In genomic region chr1:34536767-34537485, GRCm38 (mm10) we compare ENCODE assay signal across 8 mouse cellular contexts. TPM values are rescaled to one million over a fixed set of nuclear protein-coding genes. Genes with fewer than 3 reads are reported as not detected.
A peak's percentile ranks its signal among the peaks of the same experiment; 100 is the strongest.
DNase-seq lines count a peak whose midpoint lies in the region; ATAC-seq and TF ChIP-seq lines count a peak whose summit lies in the region.

No protein-coding gene starts in this region.

- H3K36me3 ChIP-seq in forebrain, embryonic 13.5 days (ENCODE audit: poor library complexity, severe bottlenecking): no peaks in the 10 kb centered on the region
- no peaks in the 10 kb centered on the region for H3K36me3 ChIP-seq in kidney, embryonic 16.5 days (ENCODE audit: insufficient read depth, low read length)
- no peaks in the 10 kb centered on the region for H3K36me3 ChIP-seq in midbrain, embryonic 13.5 days

- H3K9ac ChIP-seq in forebrain, embryonic 13.5 days: no peak overlapping the region
- H3K9ac ChIP-seq in kidney, embryonic 16.5 days (replicated peaks; ENCODE audit: low read length): no peak overlapping the region
- no peak overlapping the region for H3K9ac ChIP-seq in midbrain, embryonic 13.5 days (replicated peaks)

- H3K27me3 ChIP-seq in forebrain, embryonic 13.5 days: peaks cover 41% of the 10 kb centered on the region
- H3K27me3 ChIP-seq in kidney, embryonic 16.5 days (ENCODE audit: insufficient read depth, low read length): peaks cover 29% of the 10 kb centered on the region
- H3K27me3 ChIP-seq in midbrain, embryonic 13.5 days: peaks cover 36% of the 10 kb centered on the region

- ATAC-seq in forebrain, embryonic 13.5 days: 0 out of 2 replicates have a peak, but pooled peaks have one; percentile 24
- peak; percentile 78 for ATAC-seq in kidney, embryonic 16.5 days (ENCODE audit: low FRiP score, low TSS enrichment)
- peak; percentile 58 for ATAC-seq in midbrain, embryonic 13.5 days

- H3K27ac ChIP-seq in forebrain, embryonic 13.5 days: no peak overlapping the region
- no peak overlapping the region for H3K27ac ChIP-seq in kidney, embryonic 16.5 days (ENCODE audit: low read length)
- no peak overlapping the region for H3K27ac ChIP-seq in midbrain, embryonic 13.5 days
- no peak overlapping the region for H3K27ac ChIP-seq in left cerebral cortex, adult 2 months

- peak; percentile 7 for DNase-seq in ovary, postnatal 36 days (ENCODE audit: low spot score)
- DNase-seq in ovary, postnatal 10 days (ENCODE audit: low spot score): no peak
- DNase-seq in left cerebral cortex, adult 2 months (ENCODE audit: extremely low spot score in 1 of 2, low spot score in 2 of 2): no peak
- no peak for DNase-seq in gastrocnemius, postnatal 10 days
- DNase-seq in left cerebral cortex, postnatal 36 days (ENCODE audit: low spot score in 2 of 2): no peak

- TF ChIP-seq CTCF in left cerebral cortex, adult 2 months (IDR thresholded peaks at IDR 0.05): no peak

- H3K9me3 ChIP-seq in forebrain, embryonic 13.5 days (replicated peaks): no peaks in the 10 kb centered on the region
- no peaks in the 10 kb centered on the region for H3K9me3 ChIP-seq in kidney, embryonic 16.5 days (ENCODE audit: low read length)
- H3K9me3 ChIP-seq in midbrain, embryonic 13.5 days: no peaks in the 10 kb centered on the region

- peak overlapping the region; percentile 36 for H3K4me2 ChIP-seq in forebrain, embryonic 13.5 days
- H3K4me2 ChIP-seq in kidney, embryonic 16.5 days (replicated peaks; ENCODE audit: low read depth, low read length): peak overlapping the region; percentile 42
- H3K4me2 ChIP-seq in midbrain, embryonic 13.5 days (replicated peaks): peak overlapping the region; percentile 42

- intact Hi-C loops in left cerebral cortex, adult 2 months (cut with DNase I): no loop called here
- intact Hi-C loops in left cerebral cortex, postnatal 36 days (cut with DNase I): no loop called here

- 4% methylated on average over 16 of the region's 16 CpGs for WGBS in forebrain, embryonic 13.5 days
- WGBS in kidney, embryonic 16.5 days: 2% methylated on average over 16 of the region's 16 CpGs
- 2% methylated on average over 16 of the region's 16 CpGs for WGBS in midbrain, embryonic 13.5 days

- peaks cover 9% of the 10 kb centered on the region for H3K4me1 ChIP-seq in forebrain, embryonic 13.5 days
- peaks cover 7% of the 10 kb centered on the region; the same call in 1 of the 2 replicates for H3K4me1 ChIP-seq in kidney, embryonic 16.5 days (ENCODE audit: insufficient read depth, low read length)
- H3K4me1 ChIP-seq in midbrain, embryonic 13.5 days (replicated peaks): peaks cover 12% of the 10 kb centered on the region

- H3K4me3 ChIP-seq in forebrain, embryonic 13.5 days: peak overlapping the region; percentile 17
- H3K4me3 ChIP-seq in kidney, embryonic 16.5 days (ENCODE audit: low read length): peak overlapping the region; percentile 26
- H3K4me3 ChIP-seq in midbrain, embryonic 13.5 days (replicated peaks): peak overlapping the region; percentile 19
- H3K4me3 ChIP-seq in left cerebral cortex, adult 2 months: no peak overlapping the region

RNA-seq across cellular contexts. Expression of gene Cfc1, which starts 1.5 kb away (rescaled TPM):
- not detected in 2 replicates for polyA plus RNA-seq in forebrain, embryonic 13.5 days (2015; fragmentation: Nextera tagmentation; extraction: Ambion mirVana)
- 0.15 TPM in 1 of 2 replicates, not detected in the other for polyA plus RNA-seq in kidney, embryonic 16.5 days (2015; fragmentation: Nextera tagmentation; extraction: Ambion mirVana)
- not detected in 2 replicates for polyA plus RNA-seq in midbrain, embryonic 13.5 days (2015; fragmentation: Nextera tagmentation; extraction: Ambion mirVana)
- total RNA-seq in left cerebral cortex, adult 2 months (2021): not detected
- total RNA-seq in gastrocnemius, postnatal 10 days (2021): not detected
- total RNA-seq in left cerebral cortex, postnatal 36 days (2021): not detected

RNA-seq across cellular contexts. Expression of gene Prss40, which starts 23.8 kb away (rescaled TPM):
- polyA plus RNA-seq in forebrain, embryonic 13.5 days (2015; fragmentation: Nextera tagmentation; extraction: Ambion mirVana): not detected in 2 replicates
- not detected in 2 replicates for polyA plus RNA-seq in kidney, embryonic 16.5 days (2015; fragmentation: Nextera tagmentation; extraction: Ambion mirVana)
- polyA plus RNA-seq in midbrain, embryonic 13.5 days (2015; fragmentation: Nextera tagmentation; extraction: Ambion mirVana): not detected in 2 replicates
- not detected for total RNA-seq in left cerebral cortex, adult 2 months (2021)
- not detected for total RNA-seq in gastrocnemius, postnatal 10 days (2021)
- total RNA-seq in left cerebral cortex, postnatal 36 days (2021): not detected

RNA-seq across cellular contexts. Expression of gene Prss39, which starts 38.7 kb away (rescaled TPM):
- not detected in 2 replicates for polyA plus RNA-seq in forebrain, embryonic 13.5 days (2015; fragmentation: Nextera tagmentation; extraction: Ambion mirVana)
- polyA plus RNA-seq in kidney, embryonic 16.5 days (2015; fragmentation: Nextera tagmentation; extraction: Ambion mirVana): not detected in 2 replicates
- not detected in 2 replicates for polyA plus RNA-seq in midbrain, embryonic 13.5 days (2015; fragmentation: Nextera tagmentation; extraction: Ambion mirVana)
- not detected for total RNA-seq in left cerebral cortex, adult 2 months (2021)
- not detected for total RNA-seq in gastrocnemius, postnatal 10 days (2021)
- total RNA-seq in left cerebral cortex, postnatal 36 days (2021): not detected

RNA-seq across cellular contexts. Expression of gene Amer3, which starts 42.5 kb away (rescaled TPM):
- polyA plus RNA-seq in forebrain, embryonic 13.5 days (2015; fragmentation: Nextera tagmentation; extraction: Ambion mirVana): 12.5 and 15.2 TPM in 2 replicates
- polyA plus RNA-seq in kidney, embryonic 16.5 days (2015; fragmentation: Nextera tagmentation; extraction: Ambion mirVana): 0.07 and 0.18 TPM in 2 replicates
- 23.1 and 23.5 TPM in 2 replicates for polyA plus RNA-seq in midbrain, embryonic 13.5 days (2015; fragmentation: Nextera tagmentation; extraction: Ambion mirVana)
- 10 to 100 TPM; 25.2 to 28.5 TPM for total RNA-seq in left cerebral cortex, adult 2 months (2021)
- total RNA-seq in gastrocnemius, postnatal 10 days (2021): under 1 TPM; 0.09 TPM
- total RNA-seq in left cerebral cortex, postnatal 36 days (2021): 10 to 100 TPM; 24.9 to 28.5 TPM

Comparison
In these comparisons a context has a peak if more than half of its experiments do, and no peak if none do; other contexts are left out.
1. ATAC-seq: peak in every context shown above with its lines; median percentile 78 in kidney, embryonic 16.5 days; 58 in midbrain, embryonic 13.5 days; 24 in forebrain, embryonic 13.5 days.